Mouse (Mus musculus): ENCODE data around the gene Dnah12. TPM values are rescaled to one million over a fixed set of nuclear protein-coding genes. Genes with fewer than 3 reads are reported as not detected.
"Not testable (repeated sequence)": the region's sequence is repeated elsewhere in the genome, so short reads cannot be mapped to it uniquely, and the experiment has no call there.

The Dnah12 gene
- polyA plus RNA-seq, 1 experiment, result not detected

DNA sequence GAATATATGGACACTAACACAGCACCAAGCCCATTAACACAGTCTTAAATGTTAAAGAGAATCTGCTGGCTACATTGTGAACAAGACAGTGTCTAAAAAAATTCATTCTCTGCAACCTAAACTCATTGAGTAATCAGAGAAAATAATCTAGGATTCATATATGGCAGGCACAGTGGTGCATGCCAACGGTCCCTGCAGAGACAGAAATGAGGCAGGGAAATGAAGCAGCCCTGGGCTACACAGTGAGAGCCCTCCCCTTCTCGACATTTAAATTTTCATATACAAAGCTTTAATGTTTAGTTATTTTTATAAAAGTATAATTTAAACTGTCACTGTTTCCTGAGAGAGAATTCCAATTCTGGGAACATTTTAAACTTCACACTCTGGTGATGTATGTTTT, 206.4 kb downstream of the Dnah12 start:
- Histone ChIP-seq H3ac (ENCODE audit: control insufficient read depth, insufficient read length) (no peak overlapping the region), H3K79me2 (ENCODE audit: control insufficient read depth, insufficient read depth) (no peaks in the 10 kb centered on the region), H3K4me3 (no peak overlapping the region), H3K4me2 (ENCODE audit: low read depth) (no peak overlapping the region), H3K36me3 (ENCODE audit: control insufficient read depth, insufficient read depth) (no peaks in the 10 kb centered on the region), H3K27me3 (ENCODE audit: control insufficient read depth, insufficient read depth, insufficient read length) (peaks cover 22% of the 10 kb centered on the region)
- TF ChIP-seq MAX (IDR thresholded peaks at IDR 0.05; ENCODE audit: low read depth) (no peak), POLR2AphosphoS2 (IDR thresholded peaks at IDR 0.05; ENCODE audit: insufficient read length, low read depth) (no peak), TCF3 (IDR thresholded peaks at IDR 0.05; ENCODE audit: insufficient read length, low read depth) (no peak), CEBPB (IDR thresholded peaks at IDR 0.05; ENCODE audit: insufficient read depth, poor library complexity, severe bottlenecking) (no peak)

DNA sequence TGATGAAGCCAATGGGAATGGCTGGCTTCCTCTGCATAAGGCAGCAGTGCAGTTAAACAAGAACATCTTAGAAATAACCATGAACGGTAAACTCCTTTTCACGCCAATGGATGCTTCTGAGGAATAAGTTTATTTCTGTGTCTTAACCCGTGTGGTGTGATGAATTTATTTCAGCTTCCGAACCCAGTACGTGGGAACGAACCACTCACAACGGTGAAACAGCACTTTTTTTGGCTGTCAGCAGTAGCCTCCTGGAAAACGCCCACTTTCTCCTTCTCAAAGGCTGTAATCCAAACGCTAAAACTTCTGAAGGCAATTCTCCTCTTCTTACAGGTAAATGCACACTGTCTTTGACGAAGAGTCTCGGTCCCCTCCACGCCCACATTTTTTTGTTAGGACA, 207.8 kb downstream of the Dnah12 start:
- Histone ChIP-seq H3ac (ENCODE audit: control insufficient read depth, insufficient read length) (no peak overlapping the region), H3K36me3 (ENCODE audit: control insufficient read depth, insufficient read depth) (no peaks in the 10 kb centered on the region), H3K4me3 (no peak overlapping the region), H3K4me2 (ENCODE audit: low read depth) (no peak overlapping the region), H3K79me2 (ENCODE audit: control insufficient read depth, insufficient read depth) (no peaks in the 10 kb centered on the region), H3K27me3 (ENCODE audit: control insufficient read depth, insufficient read depth, insufficient read length) (peaks cover 22% of the 10 kb centered on the region)
- TF ChIP-seq MAX (IDR thresholded peaks at IDR 0.05; ENCODE audit: low read depth), result no peak
- no peak for TF ChIP-seq POLR2AphosphoS2 (IDR thresholded peaks at IDR 0.05; ENCODE audit: insufficient read length, low read depth)
- no peak for TF ChIP-seq USF1 (IDR thresholded peaks at IDR 0.05; ENCODE audit: low read depth)
- no peak for TF ChIP-seq MYOD1 (IDR thresholded peaks at IDR 0.05; ENCODE audit: control insufficient read depth in 1 of 3, insufficient read length in 2 of 3, low read depth in 2 of 3)
- TF ChIP-seq POLR2A (IDR thresholded peaks at IDR 0.05; ENCODE audit: insufficient read length, low read depth), result no peak
- no peak for TF ChIP-seq E2F4 (IDR thresholded peaks at IDR 0.05; ENCODE audit: insufficient read depth)
- no peak for TF ChIP-seq TCF12 (IDR thresholded peaks at IDR 0.05; ENCODE audit: insufficient read depth, poor library complexity, severe bottlenecking)
- no peak for TF ChIP-seq CEBPB (IDR thresholded peaks at IDR 0.05; ENCODE audit: insufficient read depth, poor library complexity, severe bottlenecking)
- TF ChIP-seq SRF (IDR thresholded peaks at IDR 0.05; ENCODE audit: control insufficient read depth, insufficient read length, low read depth), result no peak

DNA sequence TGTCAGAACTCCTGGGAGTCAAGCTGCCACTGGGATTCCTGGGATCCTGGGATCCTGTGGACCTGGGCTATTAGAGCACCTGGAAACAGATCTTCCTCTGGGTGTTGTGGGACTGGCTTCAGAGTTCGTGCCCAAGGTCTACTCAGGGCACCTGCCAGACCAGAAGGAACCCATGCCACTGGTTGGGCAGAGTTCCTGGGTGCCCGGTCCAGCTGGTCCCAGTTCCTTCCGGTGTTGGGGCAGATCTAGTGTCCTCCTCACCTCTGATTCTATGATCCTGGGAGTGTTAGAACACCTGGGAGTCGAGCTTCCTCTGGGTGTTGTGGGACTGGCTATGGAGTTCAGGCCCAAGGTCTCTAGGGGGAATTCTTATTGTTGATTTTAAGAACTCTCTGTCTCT, 214.3 kb downstream of the Dnah12 start:
- TF ChIP-seq MYOG (IDR thresholded peaks at IDR 0.05; ENCODE audit: control insufficient read depth in 1 of 3, insufficient read depth in 1 of 3, insufficient read length in 2 of 3, low read depth in 2 of 3), result no peak
- TF ChIP-seq CEBPB (IDR thresholded peaks at IDR 0.05; ENCODE audit: insufficient read depth, poor library complexity, severe bottlenecking), result no peak
- no peak for TF ChIP-seq POLR2A (IDR thresholded peaks at IDR 0.05; ENCODE audit: insufficient read length, low read depth)
- no peak for TF ChIP-seq E2F4 (IDR thresholded peaks at IDR 0.05; ENCODE audit: insufficient read depth)
- no peak for TF ChIP-seq SRF (IDR thresholded peaks at IDR 0.05; ENCODE audit: control insufficient read depth, insufficient read length, low read depth)
- no peak for TF ChIP-seq MAX (IDR thresholded peaks at IDR 0.05; ENCODE audit: low read depth)
- no peak for TF ChIP-seq REST (IDR thresholded peaks at IDR 0.05; ENCODE audit: insufficient read depth, insufficient read length)
- no peak for TF ChIP-seq MYOD1 (IDR thresholded peaks at IDR 0.05; ENCODE audit: control insufficient read depth in 1 of 3, insufficient read length in 2 of 3, low read depth in 2 of 3)
- no peak for TF ChIP-seq TCF12 (IDR thresholded peaks at IDR 0.05; ENCODE audit: insufficient read depth, poor library complexity, severe bottlenecking)
- TF ChIP-seq USF1 (IDR thresholded peaks at IDR 0.05; ENCODE audit: low read depth), result no peak
- no peak for TF ChIP-seq POLR2AphosphoS2 (IDR thresholded peaks at IDR 0.05; ENCODE audit: insufficient read length, low read depth)
- TF ChIP-seq TCF3 (IDR thresholded peaks at IDR 0.05; ENCODE audit: insufficient read length, low read depth), result no peak
- H3K4me3 ChIP-seq, result no peak overlapping the region

DNA sequence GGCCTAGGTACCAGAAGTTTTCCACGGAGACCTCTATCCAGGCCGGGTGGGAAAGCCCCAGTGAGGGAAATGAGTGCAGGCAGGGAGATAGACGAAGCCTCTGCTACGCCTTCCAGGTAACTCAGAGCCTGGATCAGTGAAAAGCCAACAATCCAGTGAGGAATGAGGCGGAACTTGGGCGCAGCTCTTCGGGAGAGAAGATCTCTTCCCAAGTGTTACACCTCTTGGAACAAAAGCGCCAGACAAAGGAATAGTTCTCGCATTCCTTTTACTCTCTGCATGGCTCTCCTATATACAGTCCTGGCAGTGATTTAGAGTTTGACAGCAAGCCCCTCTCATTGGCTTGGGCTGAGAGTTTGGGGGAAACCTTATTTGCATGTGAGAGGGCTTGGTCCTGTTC, 217.4 kb downstream of the Dnah12 start:
- H3K4me3 ChIP-seq; H3K36me3 ChIP-seq (ENCODE audit: control insufficient read depth, insufficient read depth); H3K79me2 ChIP-seq (ENCODE audit: control insufficient read depth, insufficient read depth); H3K4me2 ChIP-seq (ENCODE audit: low read depth); H3ac ChIP-seq (ENCODE audit: control insufficient read depth, insufficient read length); H3K27me3 ChIP-seq (ENCODE audit: control insufficient read depth, insufficient read depth, insufficient read length): not testable (repeated sequence)

More for the DNA sequence above, 214.3 kb downstream of the Dnah12 start:
- Histone ChIP-seq H3ac (ENCODE audit: control insufficient read depth, insufficient read length) (no peak overlapping the region), H3K79me2 (ENCODE audit: control insufficient read depth, insufficient read depth) (no peaks in the 10 kb centered on the region), H3K36me3 (ENCODE audit: control insufficient read depth, insufficient read depth) (no peaks in the 10 kb centered on the region), H3K4me2 (ENCODE audit: low read depth) (no peak overlapping the region), H3K27me3 (ENCODE audit: control insufficient read depth, insufficient read depth, insufficient read length) (no peaks in the 10 kb centered on the region)

GRCm38 (mm10) chr14:26911201-26911600, 218.1 kb downstream of the Dnah12 start:
- no peaks in the 10 kb centered on the region for H3K36me3 ChIP-seq (ENCODE audit: control insufficient read depth, insufficient read depth)
- H3K4me3 ChIP-seq, result no peak overlapping the region
- no peak overlapping the region for H3K4me2 ChIP-seq (ENCODE audit: low read depth)
- no peaks in the 10 kb centered on the region for H3K79me2 ChIP-seq (ENCODE audit: control insufficient read depth, insufficient read depth)
- H3K27me3 ChIP-seq (ENCODE audit: control insufficient read depth, insufficient read depth, insufficient read length), result no peaks in the 10 kb centered on the region
- H3ac ChIP-seq (ENCODE audit: control insufficient read depth, insufficient read length), result no peak overlapping the region
- TF ChIP-seq REST (IDR thresholded peaks at IDR 0.05; ENCODE audit: insufficient read depth, insufficient read length) (no peak), CEBPB (IDR thresholded peaks at IDR 0.05; ENCODE audit: insufficient read depth, poor library complexity, severe bottlenecking) (no peak), MYOG (IDR thresholded peaks at IDR 0.05; ENCODE audit: control insufficient read depth in 1 of 3, insufficient read depth in 1 of 3, insufficient read length in 2 of 3, low read depth in 2 of 3) (no peak), MYOD1 (IDR thresholded peaks at IDR 0.05; ENCODE audit: control insufficient read depth in 1 of 3, insufficient read length in 2 of 3, low read depth in 2 of 3) (no peak), MAX (IDR thresholded peaks at IDR 0.05; ENCODE audit: low read depth) (no peak), POLR2A (IDR thresholded peaks at IDR 0.05; ENCODE audit: insufficient read length, low read depth) (no peak), SRF (IDR thresholded peaks at IDR 0.05; ENCODE audit: control insufficient read depth, insufficient read length, low read depth) (no peak)

All from myocyte (in vitro differentiated cells).